Mouse (Mus musculus) stomach, postnatal 0 days (tissue): ENCODE measurements at regions not wholly inside any gene's neighbourhood (a gene's known extent, or its start where the extent isn't known, plus 50 kb on each side); places are given as distances from the start of the nearest gene placed in this dataset.

Experiments
- CTCF ChIP-seq: IDR thresholded peaks from 2 replicates; pipeline ENCODE4 v1.5.1; 2016; ENCODE audit warnings: antibody characterized with exemption, low read depth, mild to moderate bottlenecking, moderate library complexity
- EP300 ChIP-seq: optimal IDR thresholded peaks from 2 replicates; pipeline ENCODE3; 2016; ENCODE audit warnings: antibody characterized with exemption

DNA sequence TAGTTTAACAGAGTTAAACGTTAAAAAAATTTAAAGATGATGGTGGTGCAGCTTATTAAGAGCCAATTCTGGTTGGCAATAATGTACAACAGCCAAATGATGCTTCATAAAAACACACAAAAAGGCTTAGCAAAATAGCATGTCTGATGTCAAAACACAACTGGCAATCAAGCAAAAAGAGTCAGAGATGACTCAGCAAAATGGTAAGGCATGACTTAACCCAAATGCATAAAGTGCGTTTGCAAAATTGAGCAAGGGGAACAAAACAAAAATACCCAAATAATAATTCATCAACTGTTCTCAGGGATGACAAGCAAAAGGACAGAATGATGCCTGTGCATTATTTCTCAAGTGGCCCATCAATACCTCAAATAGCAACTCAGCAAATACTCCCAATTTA, 105.1 kb upstream of the Pot1a start:
- TF ChIP-seq EP300 (no peak), CTCF (no peak)
